Mouse (Mus musculus): ENCODE results near the gene Obscn.

GRCm38 (mm10) chr11:58967346-58967745 is 168.9 kb downstream of the Obscn start:
- TF ChIP-seq CTCF (conservative IDR thresholded peaks at IDR 0.05; ENCODE audit: insufficient read depth, insufficient read length, low read depth, low read length), result peak; percentile 46
- no peak for TF ChIP-seq POLR2A (IDR thresholded peaks at IDR 0.05; ENCODE audit: low read depth, low read length)
